Mouse (Mus musculus) adrenal gland, postnatal 0 days (tissue): Measurements from ENCODE around the gene AA467197. TPM values are rescaled to one million over a fixed set of nuclear protein-coding genes. Genes with fewer than 3 reads are reported as not detected.
A peak's percentile ranks its signal among the peaks of the same experiment; 100 is the strongest.

Source experiments
- microRNA-seq: library from miRNA; unstranded; fragments of <30 nt; microRNA quantifications from one replicate; pipeline ENCODE4, GENCODE M21; 2016; ENCODE audit warnings: borderline replicate concordance; ENCODE audit not compliant: insufficient number of aligned reads
- polyA plus RNA-seq: library from polyadenylated mRNA; unstranded; fragments of >200 nt; fragmentation: Nextera tagmentation; extraction: Ambion mirVana; gene quantifications from 2 replicates; pipeline ENCODE4 v1.2.1, GENCODE M21; 2015

AA467197 gene
- 2.8 and 5.1 TPM in 2 replicates for polyA plus RNA-seq

GRCm38 (mm10) chr2:122636686-122637085 lies at the start of gene AA467197:
Gene AA467197 (plus strand): TSS chr2:122636986.

GRCm38 (mm10) chr2:122610746-122611653 lies 25.8 kb upstream of the AA467197 start, which contains the start of gene Gatm:
Gene Gatm (minus strand): TSS chr2:122611303.

Small RNA genes within 50 kb of the gene (microRNA-seq; reads per million reads assigned to microRNA genes)
- gene Mir147 = 4.2 reads per million, percentile 3 among the genes with 10 or more reads in this experiment

Other genes starting within 250 kb of the AA467197 start
- 0.19 and 0.62 TPM in 2 replicates for gene Slc28a2, start 210.5 kb upstream of the AA467197 start, polyA plus RNA-seq
- gene Gm14085, start 152.0 kb upstream of the AA467197 start, polyA plus RNA-seq = not detected in 2 replicates
- gene Gatm, start 25.7 kb upstream of the AA467197 start, polyA plus RNA-seq = 18.3 and 24.4 TPM in 2 replicates
- 7.9 and 9.5 TPM in 2 replicates for gene Slc30a4, start 65.7 kb downstream of the AA467197 start, polyA plus RNA-seq
- 38.6 and 52.4 TPM in 2 replicates for gene Bloc1s6, start 101.5 kb downstream of the AA467197 start, polyA plus RNA-seq
- gene Sqor, start 128.3 kb downstream of the AA467197 start, polyA plus RNA-seq = 50.9 and 79.5 TPM in 2 replicates